Mouse (Mus musculus) forebrain, embryonic 12.5 days (tissue): ENCODE data around the gene Adgb. TPM values are rescaled to one million over a fixed set of nuclear protein-coding genes. Genes with fewer than 3 reads are reported as not detected.

Experiments used
- ATAC-seq: fragments of 200-750 bp; cut with Nextera tagmentation; 2 replicates; pipeline ENCODE4 v1.8.0; 2017; ENCODE audit warnings: moderate TSS enrichment; ENCODE audit not compliant: low FRiP score
- H3K27ac ChIP-seq: fragments of 300-500 bp; sonication (generic); 2 replicates; pipeline ENCODE4 v1.5.1; 2016; ENCODE audit warnings: mild to moderate bottlenecking
- H3K27me3 ChIP-seq: fragments of 300-500 bp; sonication (generic); 2 replicates; pipeline ENCODE4 v1.6.1; 2016; ENCODE audit warnings: mild to moderate bottlenecking
- H3K36me3 ChIP-seq: fragments of 300-500 bp; sonication (generic); replicated peaks from 2 replicates; pipeline ENCODE4 v1.6.1; 2016; ENCODE audit warnings: mild to moderate bottlenecking
- H3K4me1 ChIP-seq: fragments of 300-500 bp; sonication (generic); 2 replicates; pipeline ENCODE4 v1.6.1; 2016
- H3K4me2 ChIP-seq: fragments of 300-500 bp; sonication (generic); 2 replicates; pipeline ENCODE4 v1.6.1; 2016; ENCODE audit warnings: mild to moderate bottlenecking, moderate library complexity
- H3K4me3 ChIP-seq: fragments of 300-500 bp; sonication (generic); replicated peaks from 2 replicates; pipeline ENCODE4 v1.5.1; 2016; ENCODE audit warnings: mild to moderate bottlenecking
- H3K9ac ChIP-seq: fragments of 300-500 bp; sonication (generic); 2 replicates; pipeline ENCODE4 v1.6.1; 2016; ENCODE audit warnings: mild to moderate bottlenecking
- H3K9me3 ChIP-seq: fragments of 300-500 bp; sonication (generic); 2 replicates; pipeline ENCODE4 v1.6.1; 2016
- WGBS: fragments of 180-500 bp; shearing (Covaris S2); methylation state at CpG from one replicate; pipeline ENCODE4 v1.1.7; 2016; 5-methylcytosine and 5-hydroxymethylcytosine counted together
- polyA plus RNA-seq: library from polyadenylated mRNA; unstranded; fragments of >200 nt; fragmentation: Nextera tagmentation; extraction: Ambion mirVana; gene quantifications from 2 replicates; pipeline ENCODE4 v1.2.1, GENCODE M21; 2016

Adgb gene
- polyA plus RNA-seq, 1 experiment from 2014 or later, result 0.15 TPM

GRCm38 (mm10) chr10:10299987-10300386, 172.1 kb downstream of the Adgb start:
- H3K9me3 ChIP-seq, result no peaks in the 10 kb centered on the region
- H3K36me3 ChIP-seq, result no peaks in the 10 kb centered on the region
- H3K4me3 ChIP-seq, result no peak overlapping the region
- no peaks in the 10 kb centered on the region for H3K27me3 ChIP-seq
- H3K4me2 ChIP-seq, result no peak overlapping the region
- ATAC-seq, result no peak
- WGBS, result 85% methylated on average over 4 of the region's 4 CpGs
- no peak overlapping the region for H3K9ac ChIP-seq
- no peak overlapping the region for H3K27ac ChIP-seq
- peaks cover 3% of the 10 kb centered on the region for H3K4me1 ChIP-seq

GRCm38 (mm10) chr10:10287221-10287867, 184.8 kb downstream of the Adgb start:
- no peaks in the 10 kb centered on the region for H3K4me1 ChIP-seq
- no peak overlapping the region for H3K27ac ChIP-seq
- no peaks in the 10 kb centered on the region for H3K27me3 ChIP-seq
- no peak overlapping the region for H3K4me3 ChIP-seq
- no peak for ATAC-seq
- no peaks in the 10 kb centered on the region for H3K9me3 ChIP-seq
- H3K9ac ChIP-seq, result no peak overlapping the region
- WGBS, result 52% methylated on average over 2 of the region's 2 CpGs
- H3K36me3 ChIP-seq, result no peaks in the 10 kb centered on the region
- no peak overlapping the region for H3K4me2 ChIP-seq

Other genes starting within 250 kb of the Adgb start
- 5.8 and 6.3 TPM in 2 replicates for gene Rab32, start 85.9 kb upstream of the Adgb start, polyA plus RNA-seq
- gene Gm10944, start 209.0 kb upstream of the Adgb start, polyA plus RNA-seq, result not detected in 2 replicates